Mouse (Mus musculus): Measurements from ENCODE around the gene Mtr. TPM values are rescaled to one million over a fixed set of nuclear protein-coding genes. Genes with fewer than 3 reads are reported as not detected.

Gene Mtr
- polyA plus RNA-seq, 1 experiment: 16.9 TPM

DNA sequence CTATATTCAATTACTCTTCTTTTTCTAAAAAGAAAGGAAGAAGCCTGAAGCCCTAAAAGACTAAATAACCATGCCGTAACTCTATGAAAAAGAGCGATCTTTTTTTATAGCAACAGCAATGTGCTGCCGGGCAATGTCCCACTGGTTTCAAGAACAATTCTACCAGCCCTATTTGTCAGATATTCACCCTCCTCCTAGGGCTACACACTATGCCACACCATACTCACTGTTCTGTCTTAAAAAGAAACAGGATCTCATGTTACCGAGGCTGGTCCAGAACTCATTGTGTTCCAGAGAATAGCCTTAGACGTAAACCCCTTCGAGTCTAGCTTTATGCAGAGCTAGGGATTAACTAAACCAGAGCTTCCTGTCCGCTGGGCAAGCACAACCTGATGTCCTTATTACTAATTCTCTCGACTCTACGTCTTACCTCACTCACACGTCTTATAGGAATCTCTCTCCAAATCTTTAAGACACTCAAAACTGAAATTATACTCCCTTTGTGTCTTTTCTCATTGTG is 982 bp downstream of the Mtr start:
- TF ChIP-seq GATA1 (IDR thresholded peaks at IDR 0.05; ENCODE audit: low read length): no peak

DNA sequence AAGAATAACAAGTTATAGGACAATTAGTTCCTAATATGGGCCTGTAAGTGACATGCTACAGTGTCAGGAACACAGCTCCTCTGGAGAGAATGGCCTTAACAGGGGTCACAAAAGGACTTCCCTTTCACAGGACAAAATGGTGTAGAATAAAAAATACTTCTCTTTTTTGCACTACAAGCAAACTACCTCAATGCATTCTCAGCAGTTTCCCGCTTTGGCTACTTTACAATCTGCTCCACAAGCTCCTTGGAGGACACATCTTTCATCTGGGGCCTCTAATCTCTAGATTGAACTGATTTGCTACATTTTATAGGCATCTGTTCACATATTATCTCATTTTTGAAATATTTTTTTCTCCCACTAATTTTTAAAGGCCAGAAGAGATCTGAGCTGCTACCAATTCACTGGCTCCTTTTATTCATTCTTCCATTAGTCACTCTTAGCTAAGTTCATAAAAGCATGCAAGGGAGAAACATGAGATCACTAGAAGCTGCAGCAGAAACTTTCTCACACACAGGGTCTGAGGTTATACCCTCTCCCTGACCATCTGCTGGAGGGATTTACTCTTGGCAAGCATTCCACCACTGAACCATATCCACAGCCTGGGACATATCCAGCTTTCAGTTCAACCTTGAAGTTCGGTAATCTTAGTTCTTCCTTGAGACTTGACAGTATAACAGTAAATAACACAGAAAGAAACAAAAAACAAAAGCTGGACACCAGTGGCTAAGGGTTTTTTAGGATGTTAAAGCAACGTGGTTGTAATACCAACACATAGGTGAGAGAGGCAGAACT is 1.8 kb downstream of the Mtr start:
- TF ChIP-seq GATA1 (IDR thresholded peaks at IDR 0.05; ENCODE audit: low read length): no peak

DNA sequence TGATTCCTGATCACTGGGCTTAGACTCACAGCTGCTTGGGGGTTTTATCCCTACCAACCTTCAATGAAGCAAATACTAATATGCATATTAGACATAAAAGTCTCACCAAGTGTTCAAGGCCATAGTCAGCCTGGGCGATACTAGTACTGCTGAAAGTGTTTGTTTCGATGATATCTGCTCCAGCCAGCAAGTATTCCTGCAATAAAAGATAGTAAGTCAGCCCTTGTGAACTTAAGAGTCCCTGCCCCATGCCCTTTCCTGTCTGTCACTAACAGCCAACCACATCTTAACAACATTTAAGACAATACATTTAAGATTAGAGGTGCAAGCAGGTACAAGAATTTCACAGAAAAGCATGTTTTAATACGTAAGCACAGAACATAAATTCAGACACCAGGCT is 7.4 kb downstream of the Mtr start:
- no peak for TF ChIP-seq GATA1 (IDR thresholded peaks at IDR 0.05; ENCODE audit: low read length)

DNA sequence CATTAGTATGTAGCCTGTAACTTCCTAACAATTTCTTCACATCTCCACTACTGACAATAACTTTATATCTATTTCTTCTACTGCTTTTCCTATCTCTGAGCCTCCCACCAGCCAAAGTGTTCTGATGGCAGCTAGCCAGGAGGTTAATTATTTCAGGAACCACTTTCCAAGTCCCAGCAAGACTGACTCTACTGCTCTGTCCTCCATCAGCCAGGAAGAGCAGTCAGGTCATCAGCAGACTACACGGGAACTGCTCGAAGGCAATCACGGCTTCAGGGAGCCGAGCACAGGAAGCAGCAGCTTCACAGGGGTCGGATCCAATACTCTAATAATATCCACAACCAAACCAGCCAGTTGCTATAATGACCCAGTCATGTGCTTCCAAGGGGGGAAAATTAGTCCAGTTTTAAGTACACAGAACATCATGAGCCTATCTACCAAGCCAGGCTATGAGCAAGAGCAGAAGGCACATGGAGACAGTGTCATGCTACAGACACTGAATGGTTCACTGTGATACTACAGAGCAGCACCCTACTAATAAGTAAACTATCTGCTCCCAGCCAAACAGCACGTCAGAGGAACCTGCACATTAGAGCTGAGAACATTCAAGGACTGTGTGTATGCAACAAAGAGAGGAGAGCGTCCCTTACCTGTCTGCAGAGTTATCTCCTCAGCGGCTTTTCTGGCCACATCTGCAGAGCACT is 8.6 kb downstream of the Mtr start:
- no peak for TF ChIP-seq GATA1 (IDR thresholded peaks at IDR 0.05; ENCODE audit: low read length)

DNA sequence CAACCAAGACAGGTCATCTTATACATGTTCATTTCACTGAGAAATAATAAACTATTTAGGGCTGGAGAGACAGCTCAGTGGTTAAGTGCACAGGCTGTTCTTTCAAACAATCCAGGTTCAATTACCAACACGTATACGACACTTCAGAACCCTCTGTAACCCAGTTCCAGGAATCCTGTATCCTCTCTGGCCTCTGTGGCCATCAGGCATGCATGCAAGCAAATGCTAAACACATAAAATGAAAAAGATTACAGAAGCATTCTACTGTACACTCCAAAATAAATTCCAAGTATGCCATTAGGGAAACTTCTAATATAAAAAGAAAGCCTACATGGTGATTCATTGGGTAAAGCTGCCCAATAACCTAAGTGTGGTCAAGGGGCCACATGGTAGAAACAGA is 12.0 kb downstream of the Mtr start:
- no peak for TF ChIP-seq GATA1 (IDR thresholded peaks at IDR 0.05; ENCODE audit: low read length)

DNA sequence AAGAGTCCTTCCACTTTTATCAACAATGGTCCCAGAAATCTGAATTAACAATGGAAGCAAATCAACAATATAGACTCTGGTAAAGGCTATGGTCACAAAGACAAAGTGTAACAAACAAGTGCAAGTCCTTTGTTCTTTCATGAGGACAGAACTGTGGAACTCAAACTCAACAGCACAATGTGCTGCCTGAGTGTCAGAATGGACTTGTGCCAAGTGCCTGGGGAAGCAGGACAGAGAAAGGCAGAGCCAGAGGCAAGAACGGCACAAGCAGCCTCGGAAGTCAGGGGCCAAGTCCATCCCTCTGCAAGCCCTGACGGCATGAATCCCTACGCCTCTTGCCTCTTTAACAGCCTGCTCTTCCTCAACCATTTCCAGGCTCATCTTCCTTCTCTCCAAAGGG is 13.9 kb downstream of the Mtr start:
- TF ChIP-seq GATA1 (IDR thresholded peaks at IDR 0.05; ENCODE audit: low read length): no peak

DNA sequence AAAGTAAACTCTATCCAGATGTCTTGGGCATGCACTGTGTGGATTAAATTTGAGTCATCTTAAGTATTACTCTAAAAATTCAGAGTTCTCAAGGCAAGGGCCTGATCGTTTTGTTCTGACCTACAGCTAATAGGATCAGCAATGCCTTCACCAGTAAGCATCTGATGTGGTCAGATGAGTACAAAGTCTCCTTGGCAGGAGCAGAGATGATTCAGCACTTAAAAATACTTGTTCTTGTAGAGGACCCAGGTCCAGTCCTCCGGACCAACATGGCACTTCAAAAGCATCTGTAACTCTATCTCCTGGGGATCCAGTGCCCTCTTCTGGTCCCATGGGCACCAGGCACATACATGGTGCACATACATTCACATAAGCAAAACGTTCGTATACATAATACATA is 25.8 kb downstream of the Mtr start:
- no peak for TF ChIP-seq GATA1 (IDR thresholded peaks at IDR 0.05; ENCODE audit: low read length)

DNA sequence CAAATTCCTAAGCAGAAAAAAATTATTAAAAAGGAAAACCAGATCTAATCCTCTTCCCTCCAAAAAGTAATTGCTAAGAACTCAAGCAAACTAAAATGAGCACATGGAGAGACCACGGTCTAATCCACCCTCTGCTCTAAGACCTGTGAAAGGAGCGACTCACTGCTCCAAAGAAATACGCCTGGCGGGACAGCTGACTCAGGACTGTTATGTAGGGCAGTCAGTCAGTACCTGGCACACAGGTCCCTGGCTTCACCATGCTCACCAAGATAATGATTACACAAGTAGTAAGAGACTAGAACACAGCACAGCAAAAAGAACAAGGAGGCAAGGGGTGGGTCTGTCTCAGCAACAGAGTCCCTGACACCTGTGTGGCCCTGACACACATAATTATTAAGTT is 29.7 kb downstream of the Mtr start:
- TF ChIP-seq GATA1 (IDR thresholded peaks at IDR 0.05; ENCODE audit: low read length): no peak

DNA sequence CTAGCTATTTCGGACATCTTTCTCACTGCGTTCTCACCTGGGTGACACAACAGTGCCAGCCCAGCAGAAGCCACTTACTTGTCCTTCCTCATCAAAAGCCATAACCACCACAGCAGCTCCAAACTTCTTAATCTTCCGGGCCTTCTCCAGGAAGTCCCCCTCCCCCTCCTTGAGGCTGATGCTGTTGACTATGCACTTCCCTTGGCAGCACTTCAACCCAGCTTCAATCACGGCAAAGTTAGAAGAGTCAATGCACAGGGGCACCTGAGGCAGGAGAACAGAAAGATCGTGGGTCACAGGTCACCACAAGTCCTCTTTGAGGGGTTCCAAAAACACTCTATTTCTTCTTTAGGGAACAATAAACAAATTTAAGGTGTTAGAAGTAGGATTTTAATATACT is 30.3 kb downstream of the Mtr start:
- TF ChIP-seq GATA1 (IDR thresholded peaks at IDR 0.05; ENCODE audit: low read length): no peak

DNA sequence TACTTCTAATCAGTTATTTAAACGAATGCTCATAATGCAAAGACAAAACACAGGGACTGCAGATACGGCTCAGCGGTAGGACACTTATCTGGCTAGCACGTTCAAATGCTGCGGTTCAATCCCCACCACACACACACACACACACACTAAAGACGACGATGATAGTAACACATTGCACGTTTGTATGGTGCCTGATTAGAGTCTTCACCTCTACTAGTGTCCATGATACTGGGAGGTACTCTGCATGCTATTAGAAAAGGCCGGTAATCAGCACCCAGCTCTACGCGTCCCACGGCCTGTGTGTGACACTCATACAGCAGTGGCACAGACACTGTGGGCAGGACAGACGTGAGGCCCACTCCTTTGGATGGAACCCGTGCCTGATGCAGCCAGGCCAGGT is 39.3 kb downstream of the Mtr start:
- no peak for TF ChIP-seq GATA1 (IDR thresholded peaks at IDR 0.05; ENCODE audit: low read length)

DNA sequence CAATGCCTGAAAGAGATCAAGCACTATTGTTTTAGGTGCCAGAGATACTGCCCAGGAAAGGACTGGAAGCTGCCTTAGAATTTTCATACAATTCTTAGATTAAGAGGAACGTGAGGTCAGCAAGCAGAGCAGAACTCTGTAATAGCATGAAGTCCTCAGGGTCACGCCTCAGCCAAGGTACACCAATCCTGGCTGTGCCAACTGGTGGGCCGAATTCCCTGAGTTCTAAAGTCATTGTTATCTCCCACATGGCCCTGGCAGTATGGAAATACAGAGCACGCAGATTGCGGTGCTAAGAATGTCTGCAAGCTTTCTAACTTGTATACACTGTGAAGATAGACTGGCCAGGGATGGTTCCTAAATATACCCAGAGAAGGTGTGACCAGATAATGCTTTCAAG is 43.0 kb downstream of the Mtr start:
- TF ChIP-seq GATA1 (IDR thresholded peaks at IDR 0.05; ENCODE audit: low read length): no peak

DNA sequence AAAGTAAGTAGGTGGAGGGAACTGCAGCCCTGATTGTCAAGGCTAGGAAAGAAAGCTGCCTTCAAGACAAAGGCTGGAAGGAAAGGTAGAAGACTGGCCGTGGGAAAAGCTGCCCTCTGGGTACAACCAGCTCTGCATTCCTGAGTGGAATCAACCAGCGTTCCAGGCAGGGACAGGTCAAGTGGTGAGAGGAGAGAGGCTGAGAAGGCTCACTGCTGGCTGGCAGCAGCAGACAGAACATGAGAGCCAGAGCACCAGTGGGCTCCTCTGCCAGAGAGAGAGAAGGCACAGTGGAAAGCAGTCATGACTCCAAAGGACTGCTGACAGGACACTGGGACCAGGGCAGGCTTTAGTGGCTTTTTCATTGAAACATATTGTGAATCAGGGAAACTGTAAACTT is 46.9 kb downstream of the Mtr start:
- no peak for TF ChIP-seq GATA1 (IDR thresholded peaks at IDR 0.05; ENCODE audit: low read length)

DNA sequence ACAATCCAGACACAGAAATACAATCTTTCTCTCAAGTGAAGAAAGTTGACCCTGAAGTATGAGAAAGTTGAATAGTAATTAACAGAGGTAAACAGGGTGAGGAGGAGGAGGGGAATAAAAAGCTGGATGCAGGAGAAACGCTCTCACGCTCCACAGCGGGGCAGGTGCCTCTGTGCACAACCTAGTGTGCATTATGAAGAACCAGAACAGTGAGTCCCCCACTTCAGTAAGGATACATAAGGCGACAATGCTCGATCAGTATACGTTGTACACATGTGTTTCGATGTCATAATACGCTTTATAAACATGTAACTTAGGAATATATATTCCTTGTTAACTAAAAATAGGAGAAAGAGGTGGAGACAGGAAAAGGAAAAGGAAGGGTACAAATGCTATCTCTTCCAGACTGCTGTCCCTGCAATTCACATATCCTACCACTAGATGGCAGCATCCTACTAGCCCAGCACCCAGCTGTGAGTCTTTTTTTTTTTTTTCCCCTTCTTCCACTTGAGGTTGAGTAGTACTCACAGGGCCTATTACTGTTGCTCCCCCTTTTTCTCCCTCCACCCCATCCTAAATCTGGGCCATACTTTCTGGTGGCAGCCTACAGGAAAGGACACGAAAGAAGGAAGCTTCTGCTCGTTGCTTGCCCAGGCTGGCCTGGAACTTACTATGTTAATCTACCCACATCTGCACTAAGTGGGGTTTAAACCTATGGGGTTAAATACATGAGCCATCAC is 47.7 kb downstream of the Mtr start:
- TF ChIP-seq GATA1 (IDR thresholded peaks at IDR 0.05; ENCODE audit: low read length): no peak

DNA sequence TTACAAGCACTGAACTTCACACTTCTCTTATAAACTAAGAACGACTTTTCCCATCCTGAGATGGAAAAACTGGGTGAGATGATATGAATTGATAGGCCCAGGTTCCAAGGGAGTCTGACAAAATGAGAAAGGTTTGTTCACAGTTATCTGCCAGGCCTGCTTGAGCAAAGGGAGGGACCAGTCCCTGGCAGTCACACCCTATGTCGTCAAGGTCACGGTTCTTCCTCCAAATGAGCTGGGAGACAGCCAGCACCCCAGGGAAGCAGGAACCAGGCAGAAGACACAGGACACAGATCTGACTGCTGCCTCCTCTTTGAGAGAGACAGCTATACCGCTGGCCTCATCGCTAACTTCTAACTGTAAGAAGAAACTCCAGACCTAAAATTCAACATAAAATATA is 57.5 kb downstream of the Mtr start:
- no peak for TF ChIP-seq GATA1 (IDR thresholded peaks at IDR 0.05; ENCODE audit: low read length)

DNA sequence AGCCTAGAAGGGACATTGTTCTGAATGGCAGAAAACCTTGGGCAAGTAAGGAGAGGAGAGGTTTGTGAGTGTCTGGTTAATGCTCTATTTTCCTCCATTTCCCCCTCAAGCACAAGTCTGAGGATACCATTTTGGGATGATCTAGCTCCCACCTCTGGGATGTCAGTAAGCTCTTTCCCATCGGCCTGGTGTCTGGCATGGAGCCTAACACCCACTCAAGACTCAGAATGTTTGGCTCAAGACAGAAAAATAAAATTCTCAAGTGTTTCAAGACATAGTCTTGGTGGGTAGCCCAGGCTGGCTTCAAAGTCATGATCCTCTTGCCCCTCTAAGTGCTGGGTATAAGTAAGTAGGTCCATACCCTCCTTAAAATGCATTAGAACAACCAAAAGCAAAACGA is 59.4 kb downstream of the Mtr start:
- TF ChIP-seq GATA1 (IDR thresholded peaks at IDR 0.05; ENCODE audit: low read length): no peak

DNA sequence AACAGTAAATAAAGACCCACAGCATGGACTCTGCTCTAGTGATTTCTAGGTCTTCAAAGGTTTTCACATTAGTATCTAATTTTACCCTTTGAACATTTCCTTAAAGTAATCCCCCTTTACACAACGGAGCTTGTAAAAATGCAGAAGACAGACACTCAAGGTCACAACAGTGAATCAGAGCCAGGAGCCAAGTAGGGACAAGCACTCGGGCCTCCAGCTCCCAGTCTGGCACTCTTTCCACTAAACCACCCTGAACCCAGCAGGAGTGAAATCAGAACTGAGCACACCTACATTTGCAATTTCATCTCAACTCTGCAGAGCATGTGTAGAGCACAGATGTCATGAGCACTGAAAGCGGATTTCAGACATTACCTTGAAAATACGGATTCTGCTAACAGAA is 61.1 kb downstream of the Mtr start:
- TF ChIP-seq GATA1 (IDR thresholded peaks at IDR 0.05; ENCODE audit: low read length): no peak

Data from G1E-ER4 (cell line).